Mouse (Mus musculus) lung, adult 2 months (tissue): ENCODE data around the gene Rpl36-ps4. TPM values are rescaled to one million over a fixed set of nuclear protein-coding genes. Genes with fewer than 3 reads are reported as not detected.
A peak's percentile ranks its signal among the peaks of the same experiment; 100 is the strongest.

Experiments used
- DNase-seq: peaks from one replicate; pipeline ENCODE4 v3.0.0; 2022
- H3K4me1 ChIP-seq: fragments of 200-500 bp; 2 replicates; pipeline ENCODE4 v1.6.1; 2011; ENCODE audit warnings: low read length; ENCODE audit not compliant: control insufficient read depth, insufficient read depth
- H3K4me3 ChIP-seq: fragments of 200-500 bp; replicated peaks from 2 replicates; pipeline ENCODE3; 2011; ENCODE audit warnings: low read depth, mild to moderate bottlenecking, control low read depth, low read length; ENCODE audit errors: extremely low read depth
- CTCF ChIP-seq: fragments of 200-500 bp; IDR thresholded peaks from 2 replicates; pipeline ENCODE4 v1.5.1; 2011; ENCODE audit warnings: mild to moderate bottlenecking, low read length, control low read depth; ENCODE audit not compliant: insufficient read depth
- POLR2A ChIP-seq: fragments of 200-500 bp; IDR thresholded peaks from 2 replicates; pipeline ENCODE4 v1.6.1; 2011; ENCODE audit warnings: low read depth, mild to moderate bottlenecking, control low read depth, low read length, borderline replicate concordance; ENCODE audit errors: extremely low read depth
- WGBS: fragments of 180-500 bp; shearing (Covaris S2); methylation state at CpG from one replicate; pipeline ENCODE4 v1.1.7; 2018; 5-methylcytosine and 5-hydroxymethylcytosine counted together
- polyA plus RNA-seq: library from polyadenylated mRNA; depleted of rRNA; stranded (reverse); fragments of >200 nt; gene quantifications from 2 replicates; pipeline ENCODE4 v1.2.3, GENCODE M21; 2012; rRNA removed

The Rpl36-ps4 gene
- not detected in 2 replicates for polyA plus RNA-seq

DNA sequence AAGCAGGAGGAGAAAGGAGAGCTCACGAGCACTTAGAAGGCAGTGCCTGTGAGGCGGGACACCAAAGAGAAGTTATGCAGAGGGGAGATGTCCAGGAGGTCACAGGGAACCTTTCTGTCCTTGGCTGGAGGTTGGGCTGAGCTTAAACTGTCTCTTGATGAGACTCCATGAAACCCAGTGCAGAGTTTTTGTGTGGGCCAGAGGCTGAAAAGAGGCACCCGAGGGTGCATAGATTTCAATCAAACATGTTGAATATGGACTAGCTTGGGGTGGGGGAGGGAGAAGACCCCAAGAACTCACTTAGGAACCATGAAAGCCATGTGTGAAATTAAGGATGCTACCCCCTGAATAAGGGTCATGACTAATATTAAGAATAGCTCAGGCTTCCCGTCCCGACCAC, at the start of gene Rpl36-ps4:
Rpl36-ps4 (plus strand) TSS at position 301 of the 400 bp plus-strand sequence.
- no peak for TF ChIP-seq CTCF
- TF ChIP-seq POLR2A: no peak

DNA sequence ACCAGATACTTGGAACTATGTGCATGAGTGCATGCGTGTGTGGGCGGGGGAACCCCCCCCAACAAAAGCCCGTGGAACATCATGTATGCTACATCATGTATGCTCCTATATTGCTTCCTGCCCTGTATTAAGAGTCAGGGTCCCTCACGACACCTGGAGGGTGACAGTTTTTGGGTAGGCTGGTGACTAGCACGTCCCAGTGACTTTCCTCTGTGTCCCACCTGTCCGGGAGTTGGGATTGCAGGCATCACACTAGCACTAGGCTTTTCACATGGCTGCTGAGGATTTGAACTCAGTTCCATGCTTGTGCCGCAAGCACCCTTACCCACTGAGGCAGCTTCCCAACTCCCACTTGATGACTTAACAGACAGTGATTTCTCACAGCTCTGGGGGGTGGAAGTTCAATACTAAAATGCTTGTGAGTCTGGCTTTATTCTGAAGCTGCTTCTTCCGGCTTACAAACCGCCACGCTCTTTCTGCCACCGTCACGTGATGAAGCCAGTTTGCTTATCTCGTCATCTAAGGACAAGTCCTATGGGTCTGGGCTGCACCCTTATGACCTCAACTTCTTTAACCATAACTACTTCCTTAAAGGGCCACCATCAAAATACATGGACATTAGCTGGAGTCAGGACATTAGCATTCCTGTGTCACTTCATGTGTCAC, 49.2 kb upstream of the Rpl36-ps4 start:
- Histone ChIP-seq H3K4me3 (no peak overlapping the region), H3K4me1 (no peaks in the 10 kb centered on the region)
- WGBS: 78% methylated on average over 13 of the region's 13 CpGs
- DNase-seq: no peak
- TF ChIP-seq POLR2A (no peak), CTCF (no peak)

More for the DNA sequence above, at the start of gene Rpl36-ps4:
- H3K4me1 ChIP-seq: no peaks in the 10 kb centered on the region
- DNase-seq: no peak
- no peak within 1 kb of the TSS for H3K4me3 ChIP-seq
- 83% methylated on average over 5 of the region's 5 CpGs for WGBS

DNA sequence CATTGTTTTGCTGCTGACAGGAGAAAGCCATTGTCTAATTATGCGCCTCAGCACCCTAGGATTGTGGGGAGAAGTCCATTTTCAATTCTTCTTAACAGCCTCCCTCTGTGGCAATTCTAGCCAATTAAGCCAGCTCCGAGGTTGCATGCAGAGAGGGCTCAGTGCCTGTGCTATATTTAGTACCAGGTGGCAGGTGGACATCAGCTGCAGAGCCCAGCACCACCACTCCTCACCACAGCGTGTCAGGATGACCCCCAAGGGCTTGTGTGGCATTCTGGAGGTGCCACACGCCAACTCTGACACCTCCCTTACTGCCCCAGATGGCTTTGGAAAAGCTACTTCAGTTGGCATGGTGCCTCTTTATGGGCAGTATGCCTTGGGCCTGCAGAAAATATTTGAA, 48.5 kb upstream of the Rpl36-ps4 start:
- 54% methylated on average over 4 of the region's 4 CpGs for WGBS
- TF ChIP-seq POLR2A (no peak), CTCF (no peak)
- DNase-seq: no peak
- no peak overlapping the region for H3K4me3 ChIP-seq
- H3K4me1 ChIP-seq: no peaks in the 10 kb centered on the region

DNA sequence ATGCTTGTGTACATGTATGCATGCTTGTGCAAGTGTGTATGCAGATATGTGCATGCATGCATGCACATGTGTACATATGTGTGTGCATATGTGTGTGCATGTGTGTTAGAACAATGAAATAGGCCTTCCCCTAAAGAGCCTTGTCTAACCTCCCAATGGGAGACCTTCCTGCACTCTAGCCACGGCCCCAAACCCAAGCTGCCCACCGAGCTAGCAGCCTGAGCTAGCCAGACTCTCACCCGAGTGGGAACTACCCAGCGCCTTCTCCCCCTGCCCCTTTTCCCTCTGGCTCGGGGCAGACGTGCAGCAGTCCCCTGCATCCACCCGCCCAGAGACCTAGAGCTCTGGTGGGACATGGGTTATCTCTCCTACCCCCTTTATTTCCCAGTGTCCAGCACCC, 47.3 kb upstream of the Rpl36-ps4 start:
- no peak for DNase-seq
- no peaks in the 10 kb centered on the region for H3K4me1 ChIP-seq
- TF ChIP-seq CTCF (no peak), POLR2A (no peak)
- no peak overlapping the region for H3K4me3 ChIP-seq
- WGBS: 65% methylated on average over 7 of the region's 7 CpGs

DNA sequence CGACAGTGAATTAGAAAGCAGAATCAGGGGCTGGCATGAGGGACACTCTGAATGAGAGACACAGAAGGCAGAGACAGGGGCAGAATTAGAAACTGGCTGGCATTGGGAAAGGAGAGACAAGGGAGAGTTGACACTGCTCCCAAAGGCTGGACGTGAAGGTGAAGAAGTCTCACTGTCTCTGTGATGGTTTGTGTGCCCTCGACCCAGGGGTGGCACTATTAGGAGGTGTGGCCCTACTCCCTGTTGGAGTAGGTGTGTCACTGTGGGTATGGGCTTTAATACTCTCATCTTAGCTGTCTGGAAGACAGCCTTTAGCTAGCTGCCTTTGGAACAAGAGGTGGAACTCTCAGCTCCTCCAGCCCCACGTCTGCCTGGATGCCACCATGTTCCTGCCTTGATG, 46.8 kb upstream of the Rpl36-ps4 start:
- H3K4me1 ChIP-seq: no peaks in the 10 kb centered on the region
- TF ChIP-seq CTCF (no peak), POLR2A (no peak)
- 65% methylated on average over 4 of the region's 4 CpGs for WGBS
- DNase-seq: no peak
- no peak overlapping the region for H3K4me3 ChIP-seq

DNA sequence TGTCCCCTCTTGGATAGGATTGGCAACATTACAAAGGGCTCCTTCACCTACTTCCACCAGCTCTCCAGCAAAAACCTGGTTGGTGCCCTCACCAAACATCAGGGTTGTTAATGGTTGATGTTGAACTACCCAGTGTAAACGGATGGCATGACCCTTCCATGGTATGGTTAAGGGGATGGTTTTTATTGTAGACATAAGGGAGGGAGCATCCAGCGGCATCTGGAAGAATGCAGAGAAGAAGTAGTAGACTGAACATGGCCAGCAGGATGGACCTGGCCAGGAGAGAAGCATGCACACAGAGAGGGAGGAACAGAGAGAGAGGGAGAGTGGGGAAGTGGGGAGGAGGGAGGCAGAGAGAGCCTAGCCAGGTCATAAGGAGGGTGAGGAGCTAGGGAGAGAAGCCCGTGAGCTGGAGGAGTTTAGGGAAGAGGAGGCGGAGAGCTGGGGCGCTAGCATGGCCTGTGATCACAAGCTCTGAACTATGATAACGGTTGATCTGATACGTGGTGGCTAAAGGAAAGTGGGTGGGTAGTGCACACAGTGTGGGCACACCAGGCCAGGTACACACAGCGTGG, 45.3 kb upstream of the Rpl36-ps4 start:
- no peak for TF ChIP-seq CTCF
- TF ChIP-seq POLR2A: no peak
- Histone ChIP-seq H3K4me3 (no peak overlapping the region), H3K4me1 (no peaks in the 10 kb centered on the region)
- DNase-seq: no peak
- WGBS: 81% methylated on average over 8 of the region's 8 CpGs

DNA sequence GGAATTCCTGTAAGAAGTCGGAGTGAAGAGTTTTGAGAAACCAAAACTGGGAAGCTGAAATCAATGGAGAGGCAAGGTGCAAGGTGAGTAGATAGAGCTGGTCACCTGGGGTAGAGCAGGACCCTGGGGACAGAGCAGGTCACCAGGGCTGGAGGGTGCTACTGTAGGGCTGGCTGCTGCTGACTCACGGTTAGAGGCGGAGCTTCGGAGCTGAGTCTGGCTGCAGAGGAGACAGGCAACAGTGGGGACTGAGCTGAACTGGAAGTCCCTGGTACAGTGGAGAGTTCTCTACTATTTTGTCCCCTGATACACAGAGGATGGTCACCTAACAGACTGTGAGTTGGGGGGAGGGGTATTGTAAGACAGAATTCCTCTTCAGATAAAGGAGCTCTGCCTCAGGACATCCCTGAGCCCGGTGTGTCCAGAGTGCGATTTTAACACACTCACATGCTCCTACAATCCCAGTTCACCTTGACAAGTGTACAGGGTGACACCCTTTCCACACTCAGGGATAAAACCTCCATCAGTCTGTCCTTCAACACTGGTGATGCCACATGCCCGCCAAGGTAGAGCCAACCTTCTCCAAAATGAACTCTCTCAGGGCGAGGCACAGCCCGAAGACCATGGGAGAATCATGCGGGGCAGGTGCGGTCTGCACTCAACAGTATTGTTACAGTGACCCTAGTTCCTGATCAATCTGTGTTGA, 44.3 kb upstream of the Rpl36-ps4 start:
- Histone ChIP-seq H3K4me1 (no peaks in the 10 kb centered on the region), H3K4me3 (no peak overlapping the region)
- 79% methylated on average over 11 of the region's 11 CpGs for WGBS
- no peak for TF ChIP-seq POLR2A
- TF ChIP-seq CTCF: no peak
- no peak for DNase-seq

DNA sequence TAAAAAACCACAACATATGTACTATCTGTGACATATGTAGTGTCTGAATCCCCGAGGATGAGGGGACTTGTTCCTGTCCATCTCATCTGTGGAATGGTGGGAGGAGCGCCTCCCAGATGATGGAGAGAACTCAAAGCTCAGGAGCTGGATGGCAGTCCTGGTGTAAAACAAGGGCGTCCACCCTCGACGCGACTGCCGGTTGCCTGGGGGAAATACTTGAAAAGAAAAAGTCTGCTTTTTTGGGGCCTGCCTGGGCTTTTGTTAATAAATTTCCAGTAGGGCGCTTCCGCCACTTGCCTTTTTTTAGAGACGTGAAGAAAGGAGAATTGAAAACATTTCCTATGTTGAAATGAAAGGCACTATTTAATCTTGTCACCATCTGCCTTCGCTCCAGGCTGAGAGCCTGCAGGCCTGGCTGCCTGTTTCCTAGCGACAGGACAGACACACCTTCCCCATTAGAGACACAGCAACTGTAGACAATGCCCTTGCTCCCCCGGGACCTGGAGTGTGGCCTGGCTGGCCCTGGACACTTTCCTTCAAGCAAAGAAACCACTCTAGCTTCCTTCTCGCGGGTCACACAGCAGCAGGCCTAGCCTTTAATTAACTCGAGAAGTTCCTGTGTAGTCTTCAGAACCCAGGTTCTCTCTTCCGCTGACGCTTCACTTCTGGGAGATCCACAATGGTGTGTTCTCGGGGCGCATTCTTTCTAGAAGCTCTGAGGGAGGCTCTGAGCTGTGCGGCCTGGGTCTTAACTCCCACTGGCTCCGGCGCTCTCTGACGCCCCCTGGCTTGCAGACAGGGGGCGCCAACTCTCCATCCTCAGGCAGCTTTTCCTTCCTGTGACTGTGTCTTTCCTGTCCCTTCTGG, 43.3 kb upstream of the Rpl36-ps4 start:
- Histone ChIP-seq H3K4me1 (no peaks in the 10 kb centered on the region), H3K4me3 (no peak overlapping the region)
- peak; percentile 6 for DNase-seq
- peak; percentile 31 for TF ChIP-seq CTCF
- no peak for TF ChIP-seq POLR2A
- 36% methylated on average over 25 of the region's 25 CpGs for WGBS
